Mouse (Mus musculus) induced T-regulatory cell, adult 2 months (primary cell): ENCODE measurements around the gene Nudt14.

ENCODE experiments used
- DNase-seq: peaks from one replicate; pipeline ENCODE4 v3.0.0-alpha.2; 2012; ENCODE audit warnings: low read depth

Nudt14 gene

GRCm38 (mm10) chr12:112941776-112942713 lies at the start of gene Nudt14:
Gene Nudt14, minus strand, starts transcription at chr12:112942124.
- peak; percentile 88 for DNase-seq

GRCm38 (mm10) chr12:112991444-112991843 lies 49.5 kb upstream of the Nudt14 start:
- no peak for DNase-seq

- no peak for DNase-seq
Measured at GRCm38 (mm10) chr12:112990706-112991405, 48.9 kb upstream of the Nudt14 start.

GRCm38 (mm10) chr12:112987877-112988276 lies 46.0 kb upstream of the Nudt14 start:
- DNase-seq = peak; percentile 59

GRCm38 (mm10) chr12:112985346-112985745 lies 43.4 kb upstream of the Nudt14 start:
- DNase-seq = peak; percentile 68

DNA sequence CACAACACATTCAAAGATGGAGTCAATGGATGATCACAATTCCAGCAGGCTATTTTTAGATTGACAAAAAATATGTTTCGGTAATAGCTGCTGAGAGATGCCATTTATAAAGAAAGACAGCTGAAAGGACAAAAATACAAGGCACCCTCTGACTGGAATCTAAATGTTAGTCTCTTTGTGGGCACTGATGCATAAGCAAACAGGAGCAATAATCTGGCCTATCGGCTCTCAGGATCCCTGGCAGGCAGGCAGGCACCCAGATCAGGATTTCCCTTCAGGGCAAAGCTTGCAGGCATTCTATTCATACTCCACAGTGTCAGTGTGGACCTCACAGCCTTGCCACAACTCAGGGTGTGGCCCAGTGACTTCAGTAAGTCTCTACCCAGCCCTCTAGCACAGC lies 40.1 kb upstream of the Nudt14 start:
- no peak for DNase-seq

DNA sequence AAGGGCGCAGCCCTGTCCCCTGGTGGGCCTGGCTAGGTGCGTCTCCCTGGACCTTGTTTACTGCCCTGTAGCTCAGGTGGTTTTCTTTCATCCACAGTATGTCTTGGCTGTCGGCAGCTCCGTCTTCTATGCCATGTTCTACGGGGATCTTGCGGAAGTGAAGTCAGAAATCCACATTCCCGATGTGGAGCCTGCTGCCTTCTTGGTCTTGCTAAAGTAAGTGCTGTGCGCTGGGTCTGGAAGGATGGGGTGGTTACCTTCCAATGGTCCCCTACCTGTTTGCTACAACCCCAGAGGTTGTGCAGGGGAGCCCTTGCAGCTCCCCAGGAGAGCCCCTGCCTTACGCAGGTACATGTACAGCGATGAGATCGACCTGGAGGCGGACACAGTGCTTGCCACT lies 35.2 kb upstream of the Nudt14 start:
- no peak for DNase-seq

DNA sequence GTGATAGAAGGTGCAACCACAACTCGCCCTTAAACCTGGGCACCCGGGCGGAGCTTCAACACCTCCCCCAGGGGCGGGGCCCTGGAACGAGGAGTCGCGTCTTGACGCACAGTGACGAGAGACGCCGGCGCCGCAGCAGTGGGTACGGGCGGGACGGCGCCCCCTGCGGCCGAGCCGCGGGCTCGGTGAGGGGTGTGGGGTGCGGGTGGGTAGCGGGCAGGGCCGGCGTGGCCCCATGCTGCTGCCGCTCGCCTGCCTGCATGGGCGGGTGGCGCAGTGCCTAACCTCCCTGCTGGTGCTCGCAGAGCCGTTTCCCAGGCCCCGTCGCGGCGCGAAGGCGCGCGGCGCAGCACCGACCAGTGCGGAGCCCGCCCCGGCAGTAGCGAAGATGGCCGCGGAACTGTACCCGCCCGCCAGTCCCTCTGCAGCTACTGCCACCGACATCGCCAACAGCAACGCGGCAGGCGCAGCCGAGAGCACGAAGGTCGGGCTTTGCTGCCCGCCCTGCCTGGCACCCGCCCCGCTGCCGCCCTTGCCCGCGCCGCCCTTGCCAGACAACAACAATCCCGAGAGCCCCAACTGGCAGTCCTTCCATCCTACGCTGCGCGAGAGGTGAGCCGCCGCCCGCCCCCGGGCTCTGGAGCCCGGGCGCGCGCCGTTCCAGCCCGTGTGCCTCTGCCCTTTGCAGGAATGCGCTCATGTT lies 34.6 kb upstream of the Nudt14 start, which contains the start of gene Btbd6:
TSS of gene Btbd6 (plus strand) at position 112 of the 703 bp plus-strand sequence.
- peak; percentile 97 for DNase-seq

GRCm38 (mm10) chr12:112974736-112975135 lies 32.8 kb upstream of the Nudt14 start:
- no peak for DNase-seq

- no peak for DNase-seq
Measured at GRCm38 (mm10) chr12:112969616-112970015, 27.7 kb upstream of the Nudt14 start.

DNA sequence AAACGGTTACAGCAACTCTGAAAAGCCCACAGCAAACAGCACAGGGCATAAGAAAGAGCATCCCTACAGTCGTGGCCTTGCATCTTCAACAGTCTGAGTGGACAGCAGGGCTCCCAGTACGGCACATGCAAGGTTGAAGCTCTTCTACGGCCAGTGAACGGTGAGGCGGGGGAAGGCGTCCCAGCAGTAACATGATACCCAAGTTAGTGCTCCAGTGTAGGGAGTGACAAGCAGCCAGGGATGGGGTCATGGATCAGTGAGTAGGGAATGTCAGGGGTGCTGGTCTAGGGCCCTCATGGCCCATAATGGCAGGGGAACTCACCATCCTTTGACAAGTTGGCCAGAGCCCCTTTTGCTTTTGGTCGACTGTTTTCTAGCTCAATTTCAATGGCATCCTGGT lies 27.0 kb upstream of the Nudt14 start:
- no peak for DNase-seq

DNA sequence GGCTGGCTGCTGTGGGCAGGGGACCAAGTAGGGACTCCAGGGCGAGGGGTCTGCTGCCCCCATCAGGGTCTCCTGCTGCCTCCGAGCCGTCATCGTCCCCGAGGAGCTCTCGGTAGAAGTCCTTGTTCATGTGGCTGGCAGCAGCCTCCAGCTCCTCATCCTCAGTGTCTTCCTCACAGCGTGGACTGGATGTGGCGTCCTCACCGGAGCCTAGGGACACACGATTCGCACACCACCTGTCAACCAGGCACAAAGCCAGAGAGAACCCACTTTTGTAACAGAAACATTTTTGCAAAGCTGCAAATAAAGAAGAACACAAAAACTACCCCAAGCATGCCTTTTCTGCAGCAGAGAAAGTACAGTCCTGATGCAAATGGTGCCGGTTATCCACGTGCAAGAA lies 23.9 kb upstream of the Nudt14 start:
- DNase-seq = no peak

- no peak for DNase-seq
Measured at GRCm38 (mm10) chr12:112961872-112962271, 19.9 kb upstream of the Nudt14 start.

DNA sequence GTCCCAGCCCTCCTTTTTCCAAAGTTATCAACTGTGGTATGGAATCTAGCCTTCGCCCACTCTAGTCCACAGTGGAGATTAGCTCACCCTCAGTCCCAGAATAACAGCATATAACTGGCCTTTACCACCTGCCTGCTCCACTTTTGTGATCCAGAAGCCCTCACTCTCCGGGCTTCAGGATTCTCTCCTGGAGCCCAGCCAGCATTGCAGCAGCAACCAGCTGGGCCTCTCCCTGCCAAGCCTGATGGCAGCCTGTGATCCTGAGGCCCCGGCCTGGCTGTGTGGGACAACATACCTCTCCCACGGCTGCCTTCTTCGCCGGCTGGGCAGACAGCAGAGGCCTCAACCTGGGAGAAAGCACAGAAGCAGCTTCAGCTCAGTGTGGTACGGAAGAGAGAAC lies 19.5 kb upstream of the Nudt14 start:
- no peak for DNase-seq

DNA sequence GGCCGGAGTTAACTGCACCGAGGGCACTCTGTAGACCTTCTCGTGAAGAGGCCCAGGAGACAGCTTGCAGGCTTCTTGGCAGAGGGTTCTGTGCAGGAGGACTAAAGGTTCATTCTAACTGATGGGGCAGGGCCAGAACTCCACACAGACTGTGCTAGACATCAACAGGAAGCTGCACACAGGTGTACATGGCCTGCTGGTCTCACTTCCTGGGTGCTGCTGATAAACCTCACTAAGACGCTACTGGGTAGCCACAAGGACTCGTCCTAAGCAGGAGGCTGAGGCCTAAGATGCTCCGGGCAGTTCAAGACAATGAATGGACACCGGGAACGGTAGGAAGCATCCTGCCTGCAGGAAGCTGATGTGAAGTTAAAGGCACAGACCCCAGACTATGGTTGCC lies 17.5 kb upstream of the Nudt14 start:
- peak; percentile 69 for DNase-seq

- peak; percentile 68 for DNase-seq
Measured at GRCm38 (mm10) chr12:112958303-112958702, 16.4 kb upstream of the Nudt14 start.

DNA sequence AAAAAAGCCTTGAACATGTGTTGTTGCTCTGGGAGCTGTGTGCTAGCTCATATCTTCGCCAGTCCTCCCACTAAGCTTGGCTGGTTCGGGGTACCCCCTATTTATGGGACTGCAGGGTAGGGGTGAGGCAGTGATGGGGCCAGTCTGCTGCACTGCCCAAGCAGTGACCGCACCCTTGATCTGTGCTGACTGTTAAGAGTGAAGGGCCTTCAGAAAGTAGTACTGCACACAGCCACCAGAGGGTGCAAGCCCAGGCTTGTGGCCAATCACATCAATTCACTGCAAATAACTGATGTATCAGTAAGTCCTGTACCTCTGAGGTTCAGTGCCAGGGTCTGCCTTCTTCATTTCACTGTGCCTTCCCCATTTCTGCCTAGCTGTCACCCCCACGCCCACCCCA lies 13.9 kb upstream of the Nudt14 start:
- peak; percentile 84 for DNase-seq

DNA sequence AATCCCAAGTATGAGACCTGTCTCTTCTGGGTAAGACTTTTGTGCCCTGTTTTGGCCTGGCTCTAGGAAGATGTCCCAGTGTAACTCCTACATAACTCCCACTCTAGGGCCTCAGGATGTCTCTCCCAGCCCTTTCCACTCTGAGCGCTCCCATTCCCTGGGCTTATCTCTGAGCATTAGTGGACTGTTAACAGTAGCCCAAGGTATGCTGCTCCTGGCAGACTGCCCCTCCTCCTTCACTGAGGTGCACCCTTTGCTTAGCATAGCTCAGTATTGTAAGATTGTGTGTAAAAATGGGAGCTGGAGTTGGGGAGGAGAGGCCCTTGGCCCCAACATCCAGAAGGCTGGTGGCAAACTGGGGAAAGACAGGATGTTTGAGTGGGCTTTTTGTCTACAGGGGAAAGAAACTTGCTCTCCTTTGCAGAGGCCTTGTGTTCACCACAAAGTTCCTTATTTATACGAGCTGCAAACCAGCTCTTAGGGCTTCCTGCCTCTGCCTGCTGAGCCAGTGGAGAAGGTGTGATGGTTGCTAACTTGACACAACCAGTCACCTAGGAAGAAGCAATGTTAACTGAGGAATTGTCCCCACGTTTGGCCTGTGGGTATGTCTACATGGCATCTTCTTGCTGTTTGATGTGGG lies 11.1 kb upstream of the Nudt14 start:
- no peak for DNase-seq

DNA sequence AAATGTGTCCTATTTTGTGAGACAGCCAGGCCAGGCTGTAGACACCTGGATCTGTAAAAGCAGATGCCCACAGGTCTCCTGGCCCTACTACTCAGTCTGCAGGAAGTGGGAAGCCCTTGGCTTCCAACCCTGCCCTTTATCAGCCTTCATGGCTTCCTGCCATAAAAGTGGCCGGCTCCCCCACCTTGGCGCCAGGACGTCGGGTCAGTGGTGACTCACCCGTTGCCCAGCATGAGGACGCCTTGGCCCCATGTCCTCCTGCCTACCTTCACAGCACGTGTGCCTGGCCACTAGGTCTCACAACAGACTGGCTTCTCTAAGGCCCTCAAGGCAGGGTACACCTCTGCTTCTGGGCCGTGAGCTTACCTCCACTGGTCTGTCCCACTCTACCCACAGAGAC lies 10.5 kb upstream of the Nudt14 start:
- DNase-seq = no peak

GRCm38 (mm10) chr12:112951150-112951842 lies 9.4 kb upstream of the Nudt14 start:
- DNase-seq = no peak

DNA sequence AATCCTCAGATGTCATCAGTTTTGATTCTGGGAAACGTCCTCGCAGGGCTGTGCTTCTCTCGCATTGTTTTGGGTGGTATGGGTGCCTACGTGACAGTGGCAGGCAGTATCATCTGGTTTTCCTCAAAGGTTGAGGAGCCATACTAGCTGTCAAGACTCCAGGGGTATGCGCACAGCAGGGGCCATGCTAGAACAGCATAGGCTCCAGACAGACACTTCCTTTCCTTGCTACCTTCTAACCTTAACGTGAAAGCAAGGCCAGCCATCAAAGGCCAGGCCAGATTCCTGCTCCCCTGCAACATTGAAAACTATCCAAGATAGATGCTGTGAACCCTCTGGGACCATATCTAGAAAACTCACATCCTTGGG lies 8.8 kb upstream of the Nudt14 start:
- DNase-seq = no peak
